Mouse (Mus musculus): ENCODE data around the gene Cnmd. TPM values are rescaled to one million over a fixed set of nuclear protein-coding genes. Genes with fewer than 3 reads are reported as not detected.

The Cnmd gene
- total RNA-seq (2022) = under 1 TPM in 3 of 4 experiments, not detected in 1; 0.22 to 0.94 (median 0.83) TPM

DNA sequence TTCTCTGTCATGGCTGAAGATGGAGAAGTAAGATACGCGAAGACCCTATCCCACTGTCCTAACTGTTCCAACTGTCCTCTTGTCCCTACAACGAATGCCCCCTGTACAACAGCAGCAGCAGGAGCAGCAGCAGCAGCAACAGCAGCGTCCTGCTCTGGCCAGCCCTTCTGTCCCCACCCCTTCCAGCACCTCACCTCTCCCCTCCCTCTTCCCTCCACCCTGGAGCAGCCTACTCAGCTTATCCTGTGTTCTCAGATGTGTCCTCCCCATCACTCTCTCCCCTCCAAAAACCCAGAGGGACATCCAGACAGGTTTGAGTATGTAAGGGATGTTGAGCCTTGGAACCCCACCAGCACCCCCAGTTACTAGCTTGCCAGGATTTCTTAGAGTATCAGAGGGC lies at the start of gene Cnmd:
TSS of gene Cnmd (minus strand) at position 170 of the 400 bp plus-strand sequence.
- DNase-seq (ENCODE audit: low spot score in 2 of 2) = no peak

DNA sequence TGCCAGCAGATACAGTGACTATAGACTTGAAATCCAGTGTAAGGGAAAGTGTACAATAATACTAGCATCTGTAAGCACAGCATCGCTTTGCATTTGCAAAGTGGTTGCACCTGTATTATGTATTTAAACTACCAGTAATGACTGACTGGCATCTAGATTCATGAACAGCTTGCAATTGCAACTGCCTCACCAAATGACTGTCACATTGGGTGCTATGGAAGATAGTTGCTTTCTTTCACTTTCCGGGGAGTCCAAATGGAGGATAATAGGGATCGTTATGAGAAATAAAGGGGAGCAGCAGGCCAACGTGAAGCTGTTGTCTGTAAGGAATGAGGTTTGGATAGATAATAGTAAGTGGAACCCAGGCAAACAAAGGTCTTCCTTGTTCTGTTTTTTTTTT lies 49.3 kb upstream of the Cnmd start:
- no peak for DNase-seq (ENCODE audit: low spot score in 2 of 2)

DNA sequence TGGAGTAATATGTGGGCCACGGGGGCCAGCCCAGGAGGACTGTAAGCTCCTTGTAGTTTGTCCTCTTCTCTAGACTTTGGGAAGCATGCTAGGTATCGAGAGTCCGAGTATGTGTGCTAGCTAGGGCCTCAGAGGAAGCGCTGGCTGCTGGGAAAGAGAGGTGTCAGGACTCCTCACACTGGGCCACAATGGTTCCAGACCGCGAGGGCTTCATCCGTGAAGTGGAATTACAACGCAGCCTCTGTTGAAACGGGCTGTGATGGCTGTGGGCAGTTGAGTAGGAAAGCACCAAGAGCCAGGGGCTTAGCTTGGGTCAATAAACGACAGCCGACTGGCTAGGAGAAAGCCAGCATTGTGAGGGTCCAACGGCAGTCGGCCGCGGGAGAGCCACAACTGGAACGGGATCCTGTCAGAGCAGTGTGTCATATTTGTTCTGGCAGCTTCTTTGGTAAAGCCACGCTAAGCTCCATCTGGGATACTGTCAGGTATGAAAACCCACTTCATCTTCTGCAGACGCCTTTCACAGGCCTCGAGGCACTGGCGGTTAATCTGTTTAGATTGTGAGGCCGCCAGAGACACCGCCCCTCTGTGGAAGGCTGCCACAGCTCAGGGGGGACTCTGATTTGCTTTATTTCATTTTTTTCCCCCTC lies 41.7 kb upstream of the Cnmd start:
- no peak for DNase-seq (ENCODE audit: low spot score in 2 of 2)

DNA sequence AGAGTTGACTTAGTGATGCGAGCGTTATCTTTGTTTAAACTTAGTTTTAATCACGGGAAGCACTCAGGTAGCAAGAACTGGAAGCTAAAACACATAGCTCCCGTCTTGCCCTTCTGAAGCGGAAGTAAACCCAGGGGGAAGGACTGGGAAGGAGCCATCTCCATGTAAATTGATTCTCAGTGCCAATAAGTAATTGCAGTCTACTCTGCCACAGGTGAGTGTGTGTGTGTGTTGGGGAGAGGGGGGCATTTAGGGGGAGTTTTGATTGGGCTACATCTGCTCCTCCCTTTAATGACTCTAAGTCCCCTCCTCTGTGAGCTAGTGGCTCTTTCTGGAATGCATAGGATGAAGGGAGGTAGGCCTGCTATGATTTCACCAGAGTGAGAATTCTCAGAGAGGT lies 39.6 kb upstream of the Cnmd start:
- no peak for DNase-seq (ENCODE audit: low spot score in 2 of 2)

DNA sequence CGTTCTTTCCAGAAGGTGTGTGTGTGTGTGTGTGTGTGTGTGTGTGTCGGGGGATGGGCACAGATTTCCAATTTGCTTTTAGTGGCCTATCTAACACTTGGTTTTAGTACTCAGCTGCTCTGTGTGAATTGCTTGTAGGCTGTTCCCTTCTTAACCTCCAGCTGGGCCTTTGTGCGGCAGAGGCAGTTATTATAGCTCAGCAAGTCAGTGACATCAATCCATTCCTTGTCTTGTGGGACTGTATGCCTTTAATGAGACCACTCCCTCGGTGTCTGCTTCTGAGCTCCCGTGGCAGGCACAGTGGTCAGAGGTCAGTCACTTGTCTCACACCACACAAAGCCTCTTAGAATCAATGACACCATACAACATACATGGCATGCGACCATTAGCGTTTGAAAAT lies 39.1 kb upstream of the Cnmd start:
- no peak for DNase-seq (ENCODE audit: low spot score in 2 of 2)

DNA sequence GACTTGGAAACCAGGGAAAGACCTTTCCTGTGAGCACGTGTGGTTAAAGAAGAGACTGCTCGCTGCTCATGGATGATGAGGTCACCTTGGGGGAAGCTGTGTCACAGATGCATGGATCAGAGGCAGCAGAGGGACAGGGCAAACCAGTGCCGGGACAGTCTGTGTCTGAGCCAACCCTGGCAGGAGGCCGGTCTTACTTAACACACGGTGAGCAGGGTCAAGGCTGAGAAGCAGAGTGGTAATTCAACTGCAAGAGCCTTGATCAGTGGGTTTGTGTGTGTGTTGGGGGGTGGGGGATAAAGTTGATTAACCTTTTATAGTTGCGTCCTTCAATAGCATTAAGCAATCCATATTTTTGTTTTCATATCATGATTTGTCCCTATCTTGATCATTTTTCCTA lies 37.4 kb upstream of the Cnmd start:
- no peak for DNase-seq (ENCODE audit: low spot score in 2 of 2)

DNA sequence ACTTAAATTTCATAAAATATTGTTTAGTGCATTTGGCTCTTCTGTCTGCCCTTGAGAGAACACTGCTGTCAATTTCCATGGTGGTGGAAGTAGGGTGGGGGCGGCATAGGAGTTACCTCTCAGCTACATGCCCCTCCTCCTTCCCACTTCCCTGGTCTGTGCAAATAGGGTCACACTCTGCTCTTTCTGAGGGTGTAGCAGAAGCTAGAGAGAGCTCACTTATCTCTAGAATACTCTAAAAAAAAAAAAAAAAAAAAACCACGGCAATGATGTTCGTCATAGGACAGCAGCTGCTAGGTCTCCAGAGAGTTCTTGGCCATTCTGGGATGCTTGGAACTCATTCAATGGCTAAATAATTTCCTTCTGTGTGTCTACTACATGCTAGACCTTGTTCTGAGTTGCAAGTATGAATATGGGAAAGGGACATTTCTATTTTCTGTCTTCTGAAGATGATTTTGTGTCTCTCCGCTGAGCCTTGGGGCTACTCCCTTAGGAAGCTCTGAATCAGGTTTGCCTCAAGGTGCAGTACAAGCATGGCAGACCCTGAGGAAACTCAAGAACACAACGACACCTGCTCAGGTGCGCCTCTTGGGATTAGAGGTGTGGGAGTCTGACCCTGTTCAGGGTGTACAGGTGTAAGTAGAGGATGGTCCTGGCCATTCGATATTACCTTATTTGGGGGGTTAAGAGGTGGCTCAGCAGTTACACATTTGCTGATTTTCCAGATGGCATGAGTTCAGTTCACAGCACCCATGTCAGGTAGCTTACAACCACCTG lies 28.3 kb upstream of the Cnmd start:
- DNase-seq (ENCODE audit: low spot score in 2 of 2) = no peak

DNA sequence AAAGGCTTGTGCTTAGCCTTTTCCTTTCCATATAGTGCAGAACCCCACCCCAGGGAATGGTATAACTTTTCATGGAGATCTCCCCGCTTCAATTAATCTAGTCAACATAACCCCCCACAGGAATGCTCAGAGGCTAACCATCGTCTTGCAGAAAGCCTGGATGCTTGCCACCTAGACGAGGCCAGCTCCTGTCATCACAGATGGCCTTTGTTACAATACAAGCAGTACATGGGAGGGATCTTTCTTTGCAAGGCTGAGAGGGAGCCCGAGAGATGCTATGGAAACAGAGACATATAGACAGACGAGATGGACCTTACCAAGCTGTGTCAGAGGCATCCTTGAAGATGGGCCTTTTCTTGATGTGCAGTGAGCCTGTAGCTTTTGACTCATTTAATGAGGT lies 18.7 kb upstream of the Cnmd start:
- DNase-seq (ENCODE audit: low spot score in 2 of 2) = no peak

DNA sequence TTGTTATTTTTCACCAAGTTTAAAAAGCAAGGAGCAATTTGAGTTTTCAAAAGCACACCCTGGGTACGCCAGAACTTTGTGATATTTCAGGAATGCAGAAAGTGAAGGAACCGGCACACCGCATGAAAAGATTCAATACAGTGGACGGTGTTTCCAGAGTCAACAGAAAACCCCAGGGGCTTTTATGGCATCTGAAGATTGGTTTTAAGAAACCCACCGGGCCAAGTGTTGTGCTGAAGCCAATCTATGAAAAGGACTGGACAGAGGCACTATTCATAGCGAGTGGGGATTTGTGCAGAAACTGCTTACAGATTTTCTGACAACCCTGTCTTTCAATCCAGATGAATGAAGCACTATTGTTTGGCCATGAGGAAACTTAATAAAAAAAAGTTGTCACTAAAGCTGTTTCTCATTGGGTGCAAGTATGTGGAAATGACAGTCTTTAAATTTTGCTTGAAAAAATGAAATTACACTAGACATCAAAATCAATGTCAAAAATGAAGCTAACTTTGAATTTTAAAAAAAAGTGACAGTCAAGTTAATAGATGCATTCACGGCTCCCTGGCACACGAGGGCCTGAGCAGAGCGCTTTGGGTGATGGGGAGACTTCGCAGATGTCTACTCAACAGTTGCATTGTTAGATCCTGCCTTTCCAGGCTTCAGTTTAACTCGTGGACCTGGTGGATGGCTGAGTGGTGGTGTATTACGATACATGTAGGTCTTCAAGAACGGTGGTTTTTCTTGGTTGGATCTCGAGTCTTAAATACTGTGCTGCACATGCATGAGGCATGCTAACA lies 16.1 kb upstream of the Cnmd start:
- no peak for DNase-seq (ENCODE audit: low spot score in 2 of 2)

DNA sequence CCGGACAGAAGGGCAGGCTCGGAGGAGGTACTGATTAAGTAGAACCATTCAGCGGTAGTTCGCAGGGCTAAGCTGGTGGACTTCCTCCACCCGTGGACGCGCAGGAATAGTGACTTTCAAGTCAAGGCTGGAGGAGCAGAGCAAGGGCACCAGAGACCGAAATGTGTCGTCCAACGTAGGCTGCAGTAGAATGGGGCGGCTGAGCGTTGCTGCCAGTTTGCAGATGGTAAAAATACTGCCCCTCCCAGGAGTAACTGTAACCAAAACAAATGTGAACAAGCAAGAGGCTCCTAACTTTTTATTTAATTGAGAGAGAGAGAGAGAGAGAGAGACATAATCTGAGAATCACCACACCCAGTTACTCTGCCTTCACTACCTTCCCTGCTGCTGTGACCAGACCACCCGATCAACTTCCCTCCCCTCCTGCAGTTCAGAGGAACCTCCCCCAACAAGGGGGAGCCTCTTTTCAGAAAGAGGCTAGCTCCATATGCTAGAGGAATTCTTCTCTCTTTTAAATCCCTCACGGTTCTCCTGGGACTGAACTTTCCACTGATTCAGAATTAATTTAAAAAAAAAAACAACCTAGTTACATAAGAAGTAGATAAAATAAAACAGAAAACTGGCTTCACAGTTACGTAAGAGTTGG lies 15.3 kb upstream of the Cnmd start:
- DNase-seq (ENCODE audit: low spot score in 2 of 2) = no peak

DNA sequence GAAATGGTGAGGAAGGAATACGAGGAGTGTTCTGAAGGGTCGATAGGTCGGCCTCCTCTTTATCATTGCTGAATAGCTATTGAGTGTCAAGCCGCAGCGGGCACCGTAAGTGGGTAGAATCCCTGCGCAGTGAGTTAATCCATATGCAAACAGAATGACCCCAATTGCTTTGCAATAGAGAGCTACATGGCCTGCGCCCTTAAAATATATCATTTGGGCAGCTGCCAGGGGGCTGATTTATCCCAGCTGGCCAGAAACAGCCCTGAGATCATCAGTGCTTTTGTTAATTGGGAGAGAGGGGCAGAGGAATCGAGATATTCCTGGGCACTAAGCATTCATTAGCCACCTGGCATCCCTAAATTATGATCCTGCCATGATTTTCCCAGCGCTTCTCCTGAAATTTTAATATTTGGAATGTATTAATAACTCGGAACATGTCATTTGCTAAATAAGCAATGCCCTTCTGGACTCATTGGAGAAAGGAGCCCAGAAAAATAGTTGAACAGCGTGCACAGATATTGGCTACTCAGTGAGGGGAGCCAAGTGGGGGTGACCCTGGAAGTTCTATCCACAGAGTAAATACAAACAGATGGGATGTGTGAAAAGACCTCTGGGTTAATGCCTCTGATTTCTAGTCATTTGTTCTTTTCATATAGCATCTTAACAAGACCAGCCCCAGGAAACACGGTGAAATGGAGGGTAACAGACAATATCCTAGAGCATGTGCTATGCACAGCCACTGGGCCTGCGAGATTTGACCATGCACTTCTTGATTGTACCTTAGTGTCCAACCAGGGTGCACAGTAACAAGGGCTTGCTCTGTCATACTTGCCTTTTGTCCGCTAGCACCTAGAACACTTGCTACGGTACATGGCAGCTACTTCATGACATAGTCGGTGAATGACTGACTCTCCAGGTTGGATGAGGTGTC lies 11.4 kb upstream of the Cnmd start:
- DNase-seq (ENCODE audit: low spot score in 2 of 2) = no peak

DNA sequence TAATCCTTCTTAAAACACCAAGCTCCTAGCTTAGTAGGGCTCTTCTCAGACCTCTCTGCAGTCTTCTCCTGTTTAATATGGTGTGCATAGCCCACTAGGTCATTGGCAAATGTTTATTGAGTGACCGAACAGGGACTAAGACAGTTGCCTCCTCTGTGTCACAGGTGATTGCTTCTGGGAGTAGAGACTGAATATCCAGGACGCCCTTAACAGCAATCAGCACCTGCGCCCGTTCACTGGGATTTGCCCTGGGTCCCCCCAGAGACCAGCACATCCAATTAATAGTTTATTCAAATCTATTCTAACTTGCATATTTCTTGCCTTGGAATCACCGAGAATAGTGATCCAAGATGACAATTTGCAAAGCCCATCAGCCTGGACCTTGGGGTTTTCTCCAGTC lies 10.6 kb upstream of the Cnmd start:
- no peak for DNase-seq (ENCODE audit: low spot score in 2 of 2)

DNA sequence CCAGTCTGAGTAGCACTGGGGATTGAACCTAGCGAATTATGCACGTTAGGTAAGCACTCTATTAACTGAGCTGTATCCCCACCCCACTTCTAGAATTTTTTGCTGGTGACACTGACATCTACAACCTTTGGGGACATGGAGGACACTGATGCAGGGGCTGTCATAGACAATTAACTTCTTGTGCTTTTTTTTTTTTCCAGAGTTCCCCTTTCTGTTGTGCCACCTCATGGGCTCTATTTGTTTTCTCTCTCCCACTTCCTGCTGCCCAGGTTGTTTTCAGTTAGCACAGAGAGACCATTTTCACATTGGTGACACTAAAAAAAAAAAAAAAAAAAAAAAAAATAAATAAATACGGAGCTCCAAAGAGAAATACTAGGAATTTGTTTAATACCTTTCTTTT lies 9.0 kb upstream of the Cnmd start:
- DNase-seq (ENCODE audit: low spot score in 2 of 2) = no peak

DNA sequence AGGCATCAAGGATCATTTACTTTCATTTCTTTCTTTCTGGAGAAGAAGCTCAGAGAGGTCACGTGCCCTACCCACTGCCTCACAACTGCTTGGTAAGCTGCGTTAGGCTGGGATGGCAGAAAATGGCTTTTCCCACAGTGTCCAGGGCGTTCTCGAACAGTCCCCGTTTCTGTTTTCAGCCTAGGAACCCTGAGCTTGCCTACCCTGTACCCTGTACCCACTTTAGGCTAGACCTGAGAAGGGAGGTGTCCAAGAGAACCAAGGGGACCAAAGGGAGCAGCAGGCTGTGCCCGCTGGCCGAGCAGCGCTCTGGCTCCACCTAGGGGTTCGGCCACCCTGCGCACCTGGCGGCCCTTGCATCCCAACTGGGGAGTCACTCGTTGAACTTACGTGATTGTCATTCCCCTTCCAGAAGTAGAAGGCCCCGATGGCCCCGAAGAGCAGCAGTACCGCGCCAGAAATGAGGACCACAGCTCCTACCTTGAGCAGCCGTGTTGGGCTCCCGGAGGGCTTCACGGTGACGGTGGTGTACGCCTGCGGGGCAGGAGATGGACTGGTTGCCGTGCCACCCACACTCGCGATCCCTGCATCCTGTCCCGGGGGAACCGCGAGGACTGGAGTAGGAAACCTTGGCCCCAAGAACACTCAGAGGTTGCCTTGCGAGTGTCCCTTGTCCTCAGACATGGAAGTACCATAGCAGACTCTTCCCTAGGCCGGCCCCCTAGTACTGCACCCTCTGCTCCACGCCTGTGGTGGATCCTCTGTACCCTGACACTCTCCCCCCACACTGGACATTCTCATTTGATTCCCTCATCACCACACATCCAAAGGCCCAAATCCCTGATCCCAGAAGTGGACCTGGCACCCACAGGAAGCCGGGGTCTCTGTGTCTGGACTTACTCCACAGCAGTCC lies 709 bp downstream of the Cnmd start:
- DNase-seq (ENCODE audit: low spot score in 2 of 2) = peak; percentile 21 to 25

DNA sequence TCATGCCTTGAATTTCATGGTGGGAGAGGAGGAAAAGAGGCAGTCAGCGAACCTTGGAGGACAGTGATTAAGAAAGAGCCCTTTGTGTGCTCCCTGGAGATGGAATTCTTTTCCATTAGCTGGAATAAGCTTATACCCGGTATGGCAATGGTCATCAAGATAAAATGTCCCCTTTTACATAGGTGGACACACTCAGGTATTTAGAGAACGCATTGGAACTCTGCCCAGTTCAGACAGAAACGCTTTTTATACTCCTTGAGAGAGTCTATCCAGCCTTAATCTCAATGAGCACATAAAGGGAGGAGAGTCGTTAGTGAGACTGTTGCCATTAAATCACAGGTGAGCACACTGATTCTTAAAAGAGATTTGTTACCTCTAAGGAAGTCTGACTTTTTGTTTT lies 1.5 kb downstream of the Cnmd start:
- DNase-seq (ENCODE audit: low spot score in 2 of 2) = no peak

DNA sequence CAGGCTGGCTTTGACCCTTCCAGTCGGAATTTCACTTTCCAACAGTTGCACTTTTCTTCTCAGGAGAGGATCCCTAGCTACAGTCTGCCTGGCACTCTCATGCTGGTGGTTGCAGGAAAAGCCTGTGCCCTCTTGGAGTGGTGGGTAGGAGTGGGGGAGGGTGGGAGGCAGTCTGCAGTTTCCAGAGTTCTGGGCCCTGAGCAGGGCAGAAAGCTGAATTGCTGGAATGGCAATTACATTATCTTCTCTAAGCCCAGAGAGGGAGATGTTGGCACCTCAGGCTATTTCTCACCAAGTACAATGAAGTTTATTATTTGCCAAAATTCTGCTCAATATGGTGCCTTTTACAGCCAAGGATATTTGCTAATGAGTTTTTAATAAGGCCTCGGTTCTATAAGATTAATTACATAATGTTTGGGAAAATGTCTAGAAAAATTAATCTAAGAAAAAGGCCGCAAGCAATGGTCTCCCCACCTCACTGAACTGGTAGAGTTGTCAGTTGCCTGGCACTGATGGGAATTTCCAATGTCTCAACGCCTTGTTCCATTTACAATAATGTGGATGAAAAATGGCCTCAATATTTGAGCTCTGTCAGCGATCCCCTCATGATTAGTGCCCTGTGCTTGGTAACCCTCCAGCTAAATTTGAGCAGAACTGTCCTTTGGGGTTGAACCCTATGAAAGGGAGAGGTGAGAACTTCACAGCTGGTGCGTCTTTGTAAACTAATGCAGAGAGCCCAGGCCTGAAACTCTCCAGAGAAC lies 3.0 kb downstream of the Cnmd start:
- no peak for DNase-seq (ENCODE audit: low spot score in 2 of 2)

DNA sequence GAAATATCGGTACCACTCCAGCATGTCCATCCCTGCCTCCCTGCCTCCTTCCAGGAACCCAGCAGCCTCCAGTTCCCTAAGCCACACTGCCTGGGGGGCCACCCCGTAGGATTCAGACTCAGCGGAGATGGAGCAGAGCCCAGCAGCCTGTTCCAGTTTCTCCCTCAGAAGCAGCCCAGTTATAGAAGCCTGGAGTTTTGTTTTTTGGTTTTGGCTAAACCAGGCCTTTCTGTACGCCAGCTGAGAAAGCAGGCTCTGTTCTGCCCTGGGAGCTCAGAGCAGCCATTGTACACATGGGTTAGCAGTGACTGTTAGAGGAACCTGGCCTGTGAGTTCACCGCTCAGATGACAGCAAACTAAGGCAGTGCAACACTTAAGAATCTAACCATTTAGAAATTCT lies 3.7 kb downstream of the Cnmd start:
- peak in 1 of 2 experiments; percentile 10 for DNase-seq (ENCODE audit: low spot score in 2 of 2)

DNA sequence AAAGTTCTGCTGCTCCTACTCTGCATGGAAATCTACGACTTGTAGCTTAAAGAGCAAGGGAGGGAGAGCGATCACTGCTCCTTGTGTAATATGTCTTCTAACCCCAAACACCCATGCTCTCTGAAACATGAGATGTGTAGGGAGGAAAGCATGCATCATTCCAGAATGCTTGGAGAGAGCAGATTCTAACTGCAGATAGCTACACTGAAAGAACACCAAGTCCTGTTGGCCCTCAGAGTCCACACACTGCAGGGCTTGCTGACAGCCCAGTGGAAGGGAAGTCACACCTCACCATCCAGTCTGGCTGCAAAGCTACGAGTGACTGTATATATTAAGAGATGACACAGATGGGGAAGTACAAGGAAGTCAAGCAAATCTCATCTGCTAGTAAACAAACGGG lies 9.3 kb downstream of the Cnmd start:
- DNase-seq (ENCODE audit: low spot score in 2 of 2) = no peak

DNA sequence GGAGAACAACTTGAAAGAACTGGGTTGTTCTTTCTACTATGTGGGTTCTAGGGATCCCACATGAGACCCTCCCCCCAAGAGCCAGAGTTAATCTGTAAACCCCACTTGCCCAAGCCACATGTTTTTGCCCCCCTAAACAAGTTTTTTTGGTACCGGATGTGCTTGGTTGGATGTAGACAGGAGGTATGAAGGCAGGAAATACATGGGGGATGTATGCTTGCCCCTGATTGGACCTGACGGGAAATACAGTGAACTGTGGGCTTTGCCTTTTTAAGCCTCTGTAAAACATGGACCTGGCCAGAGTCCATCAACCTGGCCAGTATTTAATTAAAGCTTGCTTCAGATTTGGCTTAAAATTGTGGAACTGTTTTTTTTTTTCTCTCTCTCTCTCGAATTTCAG lies 12.3 kb downstream of the Cnmd start:
- no peak for DNase-seq (ENCODE audit: low spot score in 2 of 2)

Data from gastrocnemius, adult 8-10 months (tissue).